Mouse (Mus musculus) liver, postnatal 0 days (tissue): Measurements from ENCODE around the gene Pou5f1. TPM values are rescaled to one million over a fixed set of nuclear protein-coding genes. Genes with fewer than 3 reads are reported as not detected.

ENCODE experiments used
- ATAC-seq: fragments of 200-750 bp; cut with Nextera tagmentation; 2 replicates; pipeline ENCODE4 v1.8.0; 2017; ENCODE audit warnings: mild to moderate bottlenecking, moderate library complexity
- DNase-seq: peaks from one replicate; pipeline ENCODE4 v3.0.0-alpha.2; 2016
- H3K27ac ChIP-seq: fragments of 300-500 bp; sonication (generic); 2 replicates; pipeline ENCODE4 v1.5.1; 2014; ENCODE audit warnings: antibody characterized with exemption, moderate library complexity, mild to moderate bottlenecking, low read depth
- H3K27me3 ChIP-seq: fragments of 300-500 bp; sonication (generic); 2 replicates; pipeline ENCODE4 v1.6.1; 2014; ENCODE audit warnings: low read length, control low read depth, mixed read lengths; ENCODE audit not compliant: insufficient read depth
- H3K36me3 ChIP-seq: fragments of 300-500 bp; sonication (generic); replicated peaks from 2 replicates; pipeline ENCODE4 v1.6.1; 2014; ENCODE audit warnings: mild to moderate bottlenecking, control low read depth, low read length, moderate library complexity, mixed read lengths; ENCODE audit not compliant: insufficient read depth
- H3K4me1 ChIP-seq: fragments of 300-500 bp; sonication (generic); 2 replicates; pipeline ENCODE4 v1.6.1; 2014; ENCODE audit warnings: antibody characterized with exemption, mild to moderate bottlenecking, control low read depth; ENCODE audit not compliant: insufficient read depth
- H3K4me2 ChIP-seq: fragments of 300-500 bp; sonication (generic); 2 replicates; pipeline ENCODE4 v1.6.1; 2014; ENCODE audit warnings: low read depth, mild to moderate bottlenecking, low read length, moderate library complexity, mixed read lengths
- H3K4me3 ChIP-seq: fragments of 300-500 bp; sonication (generic); 2 replicates; pipeline ENCODE4 v1.5.1; 2014; ENCODE audit warnings: low read depth, low read length
- H3K9ac ChIP-seq: fragments of 300-500 bp; sonication (generic); replicated peaks from 2 replicates; pipeline ENCODE4 v1.6.1; 2014; ENCODE audit warnings: mild to moderate bottlenecking, moderate library complexity
- H3K9me3 ChIP-seq: fragments of 300-500 bp; sonication (generic); 2 replicates; pipeline ENCODE4 v1.6.1; 2016; ENCODE audit warnings: mild to moderate bottlenecking, control low read depth, low read length, mixed read lengths
- CTCF ChIP-seq: sonication (generic); IDR thresholded peaks from 2 replicates; pipeline ENCODE4 v1.5.1; 2016; ENCODE audit warnings: antibody characterized with exemption, low read depth
- EP300 ChIP-seq: IDR thresholded peaks from 2 replicates; pipeline ENCODE4 v1.6.1; 2016; ENCODE audit warnings: antibody characterized with exemption, low read depth, mild to moderate bottlenecking
- WGBS: fragments of 180-500 bp; shearing (Covaris S2); extraction: QIAGEN DNeasy Blood & Tissue Kit; methylation state at CpG from one replicate; pipeline ENCODE4 v1.1.7; 2014; ENCODE audit not compliant: insufficient replicate concordance; 5-methylcytosine and 5-hydroxymethylcytosine counted together
- polyA plus RNA-seq: library from polyadenylated mRNA; unstranded; fragments of >200 nt; fragmentation: Nextera tagmentation; extraction: Ambion mirVana; gene quantifications from 2 replicates; pipeline ENCODE4 v1.2.1, GENCODE M21; 2015

The Pou5f1 gene
- polyA plus RNA-seq, 1 experiment from 2014 or later = not detected

GRCm38 (mm10) chr17:35509284-35509683, 3.5 kb downstream of the Pou5f1 start:
- peaks cover 19% of the 10 kb centered on the region for H3K36me3 ChIP-seq
- ATAC-seq (no peak), DNase-seq (peak; percentile 38)
- no peak overlapping the region for H3K9ac ChIP-seq
- TF ChIP-seq CTCF (peak; percentile 55), EP300 (no peak)
- H3K4me3 ChIP-seq = no peak overlapping the region
- 17% methylated on average over 8 of the region's 8 CpGs for WGBS
- H3K4me1 ChIP-seq = no peaks in the 10 kb centered on the region
- H3K27ac ChIP-seq = no peak overlapping the region
- H3K27me3 ChIP-seq = peaks cover 37% of the 10 kb centered on the region
- H3K9me3 ChIP-seq = no peaks in the 10 kb centered on the region
- no peak overlapping the region for H3K4me2 ChIP-seq

GRCm38 (mm10) chr17:35512916-35513626, 7.3 kb downstream of the Pou5f1 start:
- DNase-seq = no peak

GRCm38 (mm10) chr17:35513886-35514285, 8.1 kb downstream of the Pou5f1 start:
- Histone ChIP-seq H3K4me3 (peak overlapping the region; percentile 76), H3K27me3 (peaks cover 8% of the 10 kb centered on the region; the same call in 1 of the 2 replicates), H3K9me3 (no peaks in the 10 kb centered on the region), H3K9ac (peak overlapping the region; percentile 31; the same call in 1 of the 2 replicates), H3K36me3 (peaks cover 20% of the 10 kb centered on the region), H3K4me1 (peaks cover 22% of the 10 kb centered on the region), H3K27ac (no peak overlapping the region), H3K4me2 (peak overlapping the region; percentile 98; the same call in 1 of the 2 replicates)
- ATAC-seq (no peak), DNase-seq (peak; percentile 88)
- TF ChIP-seq EP300 (no peak), CTCF (peak; percentile 92)
- WGBS = 16% methylated on average over 2 of the region's 2 CpGs

More at GRCm38 (mm10) chr17:35512916-35513626, 7.3 kb downstream of the Pou5f1 start:
- ATAC-seq = no peak
- H3K4me2 ChIP-seq = 0 out of 2 replicates have a peak overlapping the region, but pooled peaks have one; percentile 9
- H3K4me1 ChIP-seq = peaks cover 21% of the 10 kb centered on the region
- no peak overlapping the region for H3K9ac ChIP-seq
- peaks cover 9% of the 10 kb centered on the region for H3K27me3 ChIP-seq
- H3K4me3 ChIP-seq = no peak overlapping the region
- WGBS = 93% methylated on average over 7 of the region's 7 CpGs
- H3K9me3 ChIP-seq = no peaks in the 10 kb centered on the region
- no peak overlapping the region for H3K27ac ChIP-seq
- peaks cover 20% of the 10 kb centered on the region for H3K36me3 ChIP-seq
- no peak for TF ChIP-seq EP300
- peak; percentile 54 for TF ChIP-seq CTCF

- Histone ChIP-seq H3K9me3 (no peaks in the 10 kb centered on the region), H3K4me2 (peak overlapping the region; percentile 98), H3K4me3 (peak overlapping the region; percentile 76), H3K27ac (no peak overlapping the region; the same call in 1 of the 2 replicates), H3K9ac (peak overlapping the region; percentile 31; the same call in 1 of the 2 replicates), H3K4me1 (peaks cover 22% of the 10 kb centered on the region), H3K27me3 (0 out of 2 replicates have a peak, but pooled peaks cover 1% of the 10 kb centered on the region), H3K36me3 (peaks cover 20% of the 10 kb centered on the region)
- ATAC-seq (no peak), DNase-seq (no peak)
- TF ChIP-seq CTCF = no peak
- TF ChIP-seq EP300 = no peak
- WGBS = 63% methylated on average over 6 of the region's 6 CpGs
These were observed 8.9 kb downstream of the Pou5f1 start for GRCm38 (mm10) chr17:35514756-35515155.

GRCm38 (mm10) chr17:35515911-35516640, 10.3 kb downstream of the Pou5f1 start:
- Histone ChIP-seq H3K4me1 (peaks cover 22% of the 10 kb centered on the region), H3K9ac (peak overlapping the region; percentile 72), H3K4me3 (peak overlapping the region; percentile 76), H3K4me2 (peak overlapping the region; percentile 98), H3K9me3 (no peaks in the 10 kb centered on the region), H3K27me3 (no peaks in the 10 kb centered on the region), H3K27ac (peak overlapping the region; percentile 66; the same call in 1 of the 2 replicates), H3K36me3 (peaks cover 20% of the 10 kb centered on the region)
- no peak for TF ChIP-seq CTCF
- no peak for TF ChIP-seq EP300
- ATAC-seq (peak; percentile 5; the same call in 1 of the 2 replicates), DNase-seq (peak; percentile 42)
- 12% methylated on average over 25 of the region's 25 CpGs for WGBS
